Mouse (Mus musculus): ENCODE measurements at regions not wholly inside any gene's neighbourhood (a gene's known extent, or its start where the extent isn't known, plus 50 kb on each side); places are given as distances from the start of the nearest gene placed in this dataset.

- no peak overlapping the region for H3K9ac ChIP-seq (ENCODE audit: low read depth, low read length)
- ATAC-seq: no peak
- no peaks in the 10 kb centered on the region for H3K9me3 ChIP-seq (ENCODE audit: control insufficient read depth, low read length)
- H3K4me3 ChIP-seq (ENCODE audit: low read length): no peak overlapping the region
- H3K27me3 ChIP-seq (replicated peaks; ENCODE audit: control insufficient read depth, insufficient read depth, low read length): no peaks in the 10 kb centered on the region
- H3K4me1 ChIP-seq (ENCODE audit: control insufficient read depth, insufficient read depth, low read length): peaks cover 11% of the 10 kb centered on the region; the same call in 1 of the 2 replicates
- WGBS: 89% methylated on average over 7 of the region's 7 CpGs
- H3K4me2 ChIP-seq (ENCODE audit: low read depth, low read length): no peak overlapping the region
- no peak overlapping the region for H3K27ac ChIP-seq (ENCODE audit: low read length)
- H3K36me3 ChIP-seq (ENCODE audit: control insufficient read depth, insufficient read depth, low read length): no peaks in the 10 kb centered on the region
These were observed 355.3 kb upstream of the Tbx3 start for GRCm38 (mm10) chr5:119315149-119315548.

GRCm38 (mm10) chr5:119317617-119318016, 352.9 kb upstream of the Tbx3 start:
- 55% methylated on average over 11 of the region's 11 CpGs for WGBS
- ATAC-seq: no peak
- no peaks in the 10 kb centered on the region for H3K27me3 ChIP-seq (replicated peaks; ENCODE audit: control insufficient read depth, insufficient read depth, low read length)

GRCm38 (mm10) chr5:119321368-119322144, 348.9 kb upstream of the Tbx3 start:
- H3K9ac ChIP-seq (ENCODE audit: low read depth, low read length): no peak overlapping the region

More at GRCm38 (mm10) chr5:119317617-119318016, 352.9 kb upstream of the Tbx3 start:
- no peak overlapping the region for H3K4me2 ChIP-seq (ENCODE audit: low read depth, low read length)
- no peaks in the 10 kb centered on the region for H3K36me3 ChIP-seq (ENCODE audit: control insufficient read depth, insufficient read depth, low read length)
- no peak overlapping the region for H3K4me3 ChIP-seq (ENCODE audit: low read length)
- no peak overlapping the region for H3K27ac ChIP-seq (ENCODE audit: low read length)
- no peaks in the 10 kb centered on the region for H3K9me3 ChIP-seq (ENCODE audit: control insufficient read depth, low read length)
- H3K9ac ChIP-seq (ENCODE audit: low read depth, low read length): no peak overlapping the region
- H3K4me1 ChIP-seq (ENCODE audit: control insufficient read depth, insufficient read depth, low read length): peaks cover 9% of the 10 kb centered on the region; the same call in 1 of the 2 replicates

GRCm38 (mm10) chr5:119322411-119322810, 348.1 kb upstream of the Tbx3 start:
- ATAC-seq: no peak
- H3K4me1 ChIP-seq (ENCODE audit: control insufficient read depth, insufficient read depth, low read length): 0 out of 2 replicates have a peak, but pooled peaks cover 2% of the 10 kb centered on the region
- H3K4me2 ChIP-seq (ENCODE audit: low read depth, low read length): no peak overlapping the region
- H3K9me3 ChIP-seq (ENCODE audit: control insufficient read depth, low read length): no peaks in the 10 kb centered on the region
- H3K36me3 ChIP-seq (ENCODE audit: control insufficient read depth, insufficient read depth, low read length): no peaks in the 10 kb centered on the region
- no peak overlapping the region for H3K27ac ChIP-seq (ENCODE audit: low read length)
- H3K9ac ChIP-seq (ENCODE audit: low read depth, low read length): no peak overlapping the region
- WGBS: 73% methylated on average over 13 of the region's 13 CpGs
- H3K27me3 ChIP-seq (replicated peaks; ENCODE audit: control insufficient read depth, insufficient read depth, low read length): no peaks in the 10 kb centered on the region
- H3K4me3 ChIP-seq (ENCODE audit: low read length): no peak overlapping the region

More at GRCm38 (mm10) chr5:119321368-119322144, 348.9 kb upstream of the Tbx3 start:
- 83% methylated on average over 10 of the region's 10 CpGs for WGBS
- H3K9me3 ChIP-seq (ENCODE audit: control insufficient read depth, low read length): no peaks in the 10 kb centered on the region
- 0 out of 2 replicates have a peak, but pooled peaks cover 2% of the 10 kb centered on the region for H3K4me1 ChIP-seq (ENCODE audit: control insufficient read depth, insufficient read depth, low read length)
- H3K4me3 ChIP-seq (ENCODE audit: low read length): no peak overlapping the region
- H3K36me3 ChIP-seq (ENCODE audit: control insufficient read depth, insufficient read depth, low read length): no peaks in the 10 kb centered on the region
- H3K27me3 ChIP-seq (replicated peaks; ENCODE audit: control insufficient read depth, insufficient read depth, low read length): no peaks in the 10 kb centered on the region
- no peak overlapping the region for H3K27ac ChIP-seq (ENCODE audit: low read length)
- no peak for ATAC-seq
- no peak overlapping the region for H3K4me2 ChIP-seq (ENCODE audit: low read depth, low read length)

GRCm38 (mm10) chr5:119325681-119326255, 344.7 kb upstream of the Tbx3 start:
- Histone ChIP-seq H3K27me3 (replicated peaks; ENCODE audit: control insufficient read depth, insufficient read depth, low read length) (no peaks in the 10 kb centered on the region), H3K9ac (ENCODE audit: low read depth, low read length) (no peak overlapping the region), H3K27ac (ENCODE audit: low read length) (no peak overlapping the region), H3K4me3 (ENCODE audit: low read length) (no peak overlapping the region), H3K9me3 (ENCODE audit: control insufficient read depth, low read length) (no peaks in the 10 kb centered on the region), H3K4me1 (ENCODE audit: control insufficient read depth, insufficient read depth, low read length) (no peaks in the 10 kb centered on the region), H3K36me3 (ENCODE audit: control insufficient read depth, insufficient read depth, low read length) (no peaks in the 10 kb centered on the region), H3K4me2 (ENCODE audit: low read depth, low read length) (no peak overlapping the region)
- no peak for ATAC-seq
- WGBS: 70% methylated on average over 13 of the region's 13 CpGs

GRCm38 (mm10) chr5:119326895-119327294, 343.6 kb upstream of the Tbx3 start:
- Histone ChIP-seq H3K9me3 (ENCODE audit: control insufficient read depth, low read length) (no peaks in the 10 kb centered on the region), H3K27ac (ENCODE audit: low read length) (no peak overlapping the region), H3K4me3 (ENCODE audit: low read length) (no peak overlapping the region), H3K27me3 (replicated peaks; ENCODE audit: control insufficient read depth, insufficient read depth, low read length) (no peaks in the 10 kb centered on the region), H3K36me3 (ENCODE audit: control insufficient read depth, insufficient read depth, low read length) (no peaks in the 10 kb centered on the region), H3K4me1 (ENCODE audit: control insufficient read depth, insufficient read depth, low read length) (no peaks in the 10 kb centered on the region), H3K4me2 (ENCODE audit: low read depth, low read length) (no peak overlapping the region), H3K9ac (ENCODE audit: low read depth, low read length) (no peak overlapping the region)
- ATAC-seq: no peak
- 80% methylated on average over 8 of the region's 8 CpGs for WGBS

- Histone ChIP-seq H3K27me3 (replicated peaks; ENCODE audit: control insufficient read depth, insufficient read depth, low read length) (no peaks in the 10 kb centered on the region; the same call in 1 of the 2 replicates), H3K9me3 (ENCODE audit: control insufficient read depth, low read length) (no peaks in the 10 kb centered on the region), H3K9ac (ENCODE audit: low read depth, low read length) (no peak overlapping the region), H3K4me3 (ENCODE audit: low read length) (no peak overlapping the region), H3K27ac (ENCODE audit: low read length) (no peak overlapping the region), H3K4me2 (ENCODE audit: low read depth, low read length) (no peak overlapping the region), H3K36me3 (ENCODE audit: control insufficient read depth, insufficient read depth, low read length) (no peaks in the 10 kb centered on the region), H3K4me1 (ENCODE audit: control insufficient read depth, insufficient read depth, low read length) (no peaks in the 10 kb centered on the region; the same call in 1 of the 2 replicates)
- 89% methylated on average over 7 of the region's 7 CpGs for WGBS
- no peak for ATAC-seq
These were observed 341.5 kb upstream of the Tbx3 start for GRCm38 (mm10) chr5:119328971-119329370.

GRCm38 (mm10) chr5:119329371-119329770, 341.1 kb upstream of the Tbx3 start:
- no peaks in the 10 kb centered on the region for H3K36me3 ChIP-seq (ENCODE audit: control insufficient read depth, insufficient read depth, low read length)
- no peak overlapping the region for H3K4me2 ChIP-seq (ENCODE audit: low read depth, low read length)
- ATAC-seq: no peak
- no peak overlapping the region for H3K27ac ChIP-seq (ENCODE audit: low read length)
- H3K27me3 ChIP-seq (replicated peaks; ENCODE audit: control insufficient read depth, insufficient read depth, low read length): no peaks in the 10 kb centered on the region; the same call in 1 of the 2 replicates
- H3K4me1 ChIP-seq (ENCODE audit: control insufficient read depth, insufficient read depth, low read length): no peaks in the 10 kb centered on the region; the same call in 1 of the 2 replicates
- H3K4me3 ChIP-seq (ENCODE audit: low read length): no peak overlapping the region
- H3K9ac ChIP-seq (ENCODE audit: low read depth, low read length): no peak overlapping the region
- no peaks in the 10 kb centered on the region for H3K9me3 ChIP-seq (ENCODE audit: control insufficient read depth, low read length)
- WGBS: 87% methylated on average over 10 of the region's 10 CpGs

- H3K27ac ChIP-seq (ENCODE audit: low read length): no peak overlapping the region
- no peaks in the 10 kb centered on the region; the same call in 1 of the 2 replicates for H3K27me3 ChIP-seq (replicated peaks; ENCODE audit: control insufficient read depth, insufficient read depth, low read length)
- no peak for ATAC-seq
- WGBS: 79% methylated on average over 6 of the region's 6 CpGs
- no peaks in the 10 kb centered on the region for H3K9me3 ChIP-seq (ENCODE audit: control insufficient read depth, low read length)
- no peaks in the 10 kb centered on the region for H3K36me3 ChIP-seq (ENCODE audit: control insufficient read depth, insufficient read depth, low read length)
- no peak overlapping the region for H3K4me2 ChIP-seq (ENCODE audit: low read depth, low read length)
- H3K4me1 ChIP-seq (ENCODE audit: control insufficient read depth, insufficient read depth, low read length): no peaks in the 10 kb centered on the region; the same call in 1 of the 2 replicates
- H3K4me3 ChIP-seq (ENCODE audit: low read length): no peak overlapping the region
- no peak overlapping the region for H3K9ac ChIP-seq (ENCODE audit: low read depth, low read length)
These were observed 340.6 kb upstream of the Tbx3 start for GRCm38 (mm10) chr5:119329860-119330259.
